Mouse (Mus musculus): ENCODE data around the gene Sumf1. TPM values are rescaled to one million over a fixed set of nuclear protein-coding genes. Genes with fewer than 3 reads are reported as not detected.
A peak's percentile ranks its signal among the peaks of the same experiment; 100 is the strongest.

The Sumf1 gene
- total and polyA plus RNA-seq, 3 experiments: 11.0 to 23.1 (median 14.9) TPM

DNA sequence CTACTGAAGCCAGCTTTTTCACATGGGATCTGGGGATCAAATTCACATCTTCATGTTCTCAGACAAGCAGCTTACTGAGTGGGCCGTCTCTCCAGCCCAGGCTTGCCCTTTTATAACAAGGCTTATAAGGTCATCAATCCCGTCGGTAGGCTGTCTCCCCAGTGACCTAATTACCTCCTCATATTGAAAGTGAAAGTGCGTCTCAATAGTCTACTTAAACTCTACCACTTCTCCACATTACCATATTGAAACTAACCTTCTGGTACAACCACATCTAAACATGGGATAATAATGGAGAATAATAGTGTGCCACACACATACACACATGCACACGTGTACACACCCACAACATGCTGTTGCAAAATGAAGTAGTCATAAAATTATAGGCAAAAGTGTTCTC lies 20.4 kb downstream of the Sumf1 start:
- dilution Hi-C loops (cut with MboI; ENCODE audit: extremely low pct_ligation_motif_present, extremely low pct_unique_long_range_greater_than_20kb, low sequenced_read_pairs) (no loop called here), in situ Hi-C loops (cut with MboI; ENCODE audit: low pct_ligation_motif_present, low pct_unique_long_range_greater_than_20kb, low sequenced_read_pairs) (no loop called here)
- Histone ChIP-seq H3K9me3 (replicated peaks; ENCODE audit: low read length) (peaks cover 2% of the 10 kb centered on the region), H3K4me1 (ENCODE audit: control insufficient read depth in 1 of 2, insufficient read depth in 2 of 2) (peaks cover 24 to 48% of the 10 kb centered on the region in 2 experiments), H3K79me2 (replicated peaks; ENCODE audit: control insufficient read depth, extremely low read depth, insufficient read depth, poor library complexity, severe bottlenecking) (no peaks in the 10 kb centered on the region; the same call in 1 of the 2 replicates), H3K27me3 (replicated peaks) (no peaks in the 10 kb centered on the region), H3K4me3 (replicated peaks in 1 of 3; ENCODE audit: low read depth in 2 of 3, low read length in 2 of 3, poor library complexity in 1 of 3) (no peak overlapping the region), H3K4me2 (ENCODE audit: insufficient read depth, low read depth, poor library complexity, severe bottlenecking) (peak overlapping the region; percentile 70), H3K27ac (ENCODE audit: insufficient read depth, low read depth) (no peak overlapping the region), H3K9ac (ENCODE audit: insufficient read depth, low read depth) (0 out of 2 replicates have a peak overlapping the region, but pooled peaks have one; percentile 26), H3K36me3 (replicated peaks in 1 of 2; ENCODE audit: control insufficient read depth in 1 of 2, insufficient read depth in 1 of 2, low read length in 1 of 2) (peaks cover 0 to 21% of the 10 kb centered on the region in 2 experiments)
- peak; percentile 85 for DNase-seq (ENCODE audit: extremely low read depth)
- no peak for TF ChIP-seq CHD1 (IDR thresholded peaks at IDR 0.05; ENCODE audit: low read depth, low read length)
- TF ChIP-seq ETS1 (conservative IDR thresholded peaks at IDR 0.05; ENCODE audit: low read depth, low read length): peak; percentile 92
- TF ChIP-seq PAX5 (IDR thresholded peaks at IDR 0.05; ENCODE audit: low read length): no peak
- peak; percentile 77; the same call in 1 of the 2 replicates for TF ChIP-seq MEF2A (IDR thresholded peaks at IDR 0.05; ENCODE audit: borderline replicate concordance, low read depth, low read length)
- peak; percentile 92 for TF ChIP-seq BHLHE40 (IDR thresholded peaks at IDR 0.05; ENCODE audit: low read depth, low read length)
- peak; percentile 67; the same call in 1 of the 2 replicates for TF ChIP-seq MAX (IDR thresholded peaks at IDR 0.05; ENCODE audit: low read length)
- TF ChIP-seq MXI1 (IDR thresholded peaks at IDR 0.05; ENCODE audit: low read depth, low read length): peak; percentile 69; the same call in 1 of the 2 replicates
- TF ChIP-seq MAFK (IDR thresholded peaks at IDR 0.05; ENCODE audit: insufficient replicate concordance, low read length): peak; percentile 69
- TF ChIP-seq MAZ (IDR thresholded peaks at IDR 0.05; ENCODE audit: low read depth, low read length): no peak
- TF ChIP-seq JUND (conservative IDR thresholded peaks at IDR 0.05; ENCODE audit: low read depth, low read length): peak; percentile 89
- peak; percentile 27; the same call in 1 of the 2 replicates for TF ChIP-seq TCF12 (IDR thresholded peaks at IDR 0.05; ENCODE audit: low read depth, low read length)
- TF ChIP-seq CHD2 (IDR thresholded peaks at IDR 0.05; ENCODE audit: low read length): no peak
- peak; percentile 97 for TF ChIP-seq IRF4 (IDR thresholded peaks at IDR 0.05; ENCODE audit: low read depth, low read length)
- TF ChIP-seq RCOR1 (conservative IDR thresholded peaks at IDR 0.05; ENCODE audit: low read depth, low read length): no peak
- peak; percentile 67; the same call in 1 of the 2 replicates for TF ChIP-seq MYC (IDR thresholded peaks at IDR 0.05; ENCODE audit: low read depth, low read length)
- peak; percentile 88 for TF ChIP-seq JUN (IDR thresholded peaks at IDR 0.05; ENCODE audit: insufficient read depth, low read depth, low read length)
- peak; percentile 88 for TF ChIP-seq EP300 (IDR thresholded peaks at IDR 0.05; ENCODE audit: low read length)
- no peak for TF ChIP-seq RAD21 (IDR thresholded peaks at IDR 0.05; ENCODE audit: low read depth, low read length)

DNA sequence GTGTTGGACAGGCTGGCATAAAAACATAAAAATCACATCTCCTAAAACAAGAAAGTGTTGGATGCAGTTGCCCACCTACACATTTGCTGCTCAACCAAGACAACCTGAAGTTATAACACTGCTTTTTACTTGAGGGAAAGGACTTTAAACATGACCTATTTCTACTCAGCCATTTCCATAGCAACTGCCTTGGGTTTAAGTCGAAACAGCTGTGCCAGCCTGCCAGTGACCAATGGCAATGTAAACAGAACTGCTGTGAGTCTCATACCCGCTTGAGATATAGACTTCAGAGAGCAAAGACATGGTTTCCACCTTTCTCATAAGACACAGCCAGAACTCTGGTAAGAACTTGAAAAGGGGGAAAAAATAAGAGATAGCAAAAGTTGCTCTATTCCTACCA lies 24.8 kb downstream of the Sumf1 start:
- Histone ChIP-seq H3K36me3 (replicated peaks in 1 of 2; ENCODE audit: control insufficient read depth in 1 of 2, insufficient read depth in 1 of 2, low read length in 1 of 2) (peaks cover 2 to 16% of the 10 kb centered on the region in 2 experiments), H3K79me2 (replicated peaks; ENCODE audit: control insufficient read depth, extremely low read depth, insufficient read depth, poor library complexity, severe bottlenecking) (no peaks in the 10 kb centered on the region; the same call in 1 of the 2 replicates), H3K9me3 (replicated peaks; ENCODE audit: low read length) (peaks cover 2% of the 10 kb centered on the region), H3K4me3 (replicated peaks in 1 of 3; ENCODE audit: low read depth in 2 of 3, low read length in 2 of 3, poor library complexity in 1 of 3) (no peak overlapping the region), H3K27me3 (replicated peaks) (no peaks in the 10 kb centered on the region), H3K9ac (ENCODE audit: insufficient read depth, low read depth) (no peak overlapping the region), H3K4me1 (ENCODE audit: control insufficient read depth in 1 of 2, insufficient read depth in 2 of 2) (peaks cover 8 to 34% of the 10 kb centered on the region in 2 experiments; a peak in 3 of 4 replicates), H3K4me2 (ENCODE audit: insufficient read depth, low read depth, poor library complexity, severe bottlenecking) (no peak overlapping the region), H3K27ac (ENCODE audit: insufficient read depth, low read depth) (no peak overlapping the region)
- no peak for DNase-seq (ENCODE audit: extremely low read depth)
- in situ Hi-C loops (cut with MboI; ENCODE audit: low pct_ligation_motif_present, low pct_unique_long_range_greater_than_20kb, low sequenced_read_pairs) (no loop called here), dilution Hi-C loops (cut with MboI; ENCODE audit: extremely low pct_ligation_motif_present, extremely low pct_unique_long_range_greater_than_20kb, low sequenced_read_pairs) (no loop called here)
- no peak for TF ChIP-seq MEF2A (IDR thresholded peaks at IDR 0.05; ENCODE audit: borderline replicate concordance, low read depth, low read length)
- no peak for TF ChIP-seq USF2 (conservative IDR thresholded peaks at IDR 0.05; ENCODE audit: low read depth, low read length)
- TF ChIP-seq MAFK (IDR thresholded peaks at IDR 0.05; ENCODE audit: insufficient replicate concordance, low read length): no peak
- no peak for TF ChIP-seq RAD21 (IDR thresholded peaks at IDR 0.05; ENCODE audit: low read depth, low read length)
- no peak for TF ChIP-seq MAZ (IDR thresholded peaks at IDR 0.05; ENCODE audit: low read depth, low read length)
- no peak for TF ChIP-seq EP300 (IDR thresholded peaks at IDR 0.05; ENCODE audit: low read length)
- TF ChIP-seq JUN (IDR thresholded peaks at IDR 0.05; ENCODE audit: insufficient read depth, low read depth, low read length): no peak
- no peak for TF ChIP-seq E2F4 (IDR thresholded peaks at IDR 0.05; ENCODE audit: insufficient replicate concordance, low read depth, low read length)
- TF ChIP-seq ZNF384 (IDR thresholded peaks at IDR 0.05; ENCODE audit: low read depth, low read length): no peak
- TF ChIP-seq KAT2A (IDR thresholded peaks at IDR 0.05; ENCODE audit: insufficient replicate concordance, low read length): no peak
- TF ChIP-seq PAX5 (IDR thresholded peaks at IDR 0.05; ENCODE audit: low read length): no peak
- no peak for TF ChIP-seq IRF4 (IDR thresholded peaks at IDR 0.05; ENCODE audit: low read depth, low read length)
- no peak for TF ChIP-seq CHD2 (IDR thresholded peaks at IDR 0.05; ENCODE audit: low read length)
- TF ChIP-seq ZMIZ1 (IDR thresholded peaks at IDR 0.05; ENCODE audit: low read depth, low read length): no peak
- no peak for TF ChIP-seq SMC3 (IDR thresholded peaks at IDR 0.05; ENCODE audit: low read depth, low read length)

Data from CH12.LX (cell line).